Mouse (Mus musculus) frontal cortex, adult 2 months (tissue): ENCODE data around the gene Spin1. TPM values are rescaled to one million over a fixed set of nuclear protein-coding genes. Genes with fewer than 3 reads are reported as not detected.
A peak's percentile ranks its signal among the peaks of the same experiment; 100 is the strongest.

Experiments
- DNase-seq, 2 experiments: peaks; one replicate each; pipeline ENCODE4 v3.0.0; 2022; ENCODE audit warnings: low spot score in 1 of 2; ENCODE audit errors: extremely low spot score in 1 of 2
- polyA plus RNA-seq: library from polyadenylated mRNA; depleted of rRNA; stranded (reverse); fragments of >200 nt; gene quantifications from 2 replicates; pipeline ENCODE4 v1.2.3, GENCODE M21; 2012; rRNA removed

Spin1 gene
- polyA plus RNA-seq, 1 experiment, result 99.1 TPM

DNA sequence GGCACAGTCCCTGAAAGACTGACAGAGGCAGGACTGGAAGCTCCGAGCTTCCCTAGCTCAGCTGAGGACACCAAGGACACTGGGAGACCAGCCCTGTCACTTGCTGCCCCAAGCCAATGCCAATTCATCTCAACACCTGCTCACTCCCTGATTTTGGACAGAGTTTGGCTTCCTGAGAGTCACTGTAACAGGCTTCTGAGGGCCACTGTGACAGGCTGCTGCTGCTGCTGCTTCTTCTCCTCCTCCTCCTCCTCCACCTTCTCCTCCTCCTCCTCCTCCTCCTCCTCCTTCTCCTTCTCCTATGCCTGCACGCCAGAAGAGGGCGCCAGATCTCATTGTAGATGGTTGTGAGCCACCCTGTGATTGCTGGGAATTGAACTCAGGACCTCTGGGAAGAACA, 89.7 kb downstream of the Spin1 start:
- DNase-seq, result no peak

DNA sequence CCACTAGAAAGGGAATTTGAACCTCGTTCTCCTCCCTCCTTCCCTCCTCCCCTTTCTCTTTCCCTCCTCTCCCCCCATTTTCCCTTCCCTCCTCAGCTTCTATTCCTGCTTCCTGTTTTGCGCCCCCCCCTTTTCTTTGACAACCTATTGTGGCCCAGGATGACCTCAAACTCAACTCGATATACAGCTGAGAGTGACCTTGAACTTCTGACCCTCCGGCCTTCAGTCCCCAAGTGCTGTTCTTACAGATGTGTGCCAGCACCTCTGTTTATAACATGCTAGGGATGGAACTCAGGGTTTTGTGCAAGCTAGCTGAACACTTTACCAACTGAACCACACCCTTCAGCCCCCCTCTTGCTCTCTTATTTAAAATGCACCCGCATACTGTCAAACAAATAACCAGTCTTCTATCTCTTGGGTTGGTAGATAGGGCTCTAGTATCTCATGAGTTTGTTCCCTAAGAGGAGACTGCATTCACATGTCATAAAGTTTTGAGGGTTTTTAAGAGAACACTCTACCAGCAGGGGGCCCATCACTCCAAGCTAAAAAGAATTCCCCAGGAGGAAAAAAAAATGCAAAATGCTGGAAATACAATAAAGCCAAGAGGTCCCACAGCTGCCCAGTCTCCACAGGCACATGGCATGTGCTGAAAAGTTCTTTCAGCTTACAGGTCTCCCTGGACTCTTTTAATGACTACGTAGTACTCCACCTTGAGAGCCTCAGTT, 90.9 kb downstream of the Spin1 start:
- peak in 1 of 2 experiments; percentile 70 for DNase-seq

DNA sequence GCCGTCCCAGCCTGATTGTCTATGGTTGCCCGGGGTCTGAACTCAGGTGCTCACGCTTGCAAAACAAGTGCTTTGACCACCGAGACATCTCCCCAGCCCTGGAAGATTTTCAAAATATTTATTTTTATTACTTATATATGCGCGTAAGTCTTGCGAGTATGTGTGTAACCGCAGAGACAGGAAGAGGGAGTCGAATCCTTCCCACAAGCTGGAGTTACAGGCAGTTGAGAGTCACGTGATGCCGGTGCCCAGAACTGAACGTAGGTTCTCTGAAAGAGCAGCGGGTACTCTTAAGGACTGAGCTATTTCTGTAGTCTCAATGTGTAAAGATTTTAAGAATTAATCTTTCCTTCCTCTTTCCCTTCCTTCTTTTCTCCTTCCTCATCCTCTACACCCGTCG, 93.2 kb downstream of the Spin1 start:
- DNase-seq, result no peak

DNA sequence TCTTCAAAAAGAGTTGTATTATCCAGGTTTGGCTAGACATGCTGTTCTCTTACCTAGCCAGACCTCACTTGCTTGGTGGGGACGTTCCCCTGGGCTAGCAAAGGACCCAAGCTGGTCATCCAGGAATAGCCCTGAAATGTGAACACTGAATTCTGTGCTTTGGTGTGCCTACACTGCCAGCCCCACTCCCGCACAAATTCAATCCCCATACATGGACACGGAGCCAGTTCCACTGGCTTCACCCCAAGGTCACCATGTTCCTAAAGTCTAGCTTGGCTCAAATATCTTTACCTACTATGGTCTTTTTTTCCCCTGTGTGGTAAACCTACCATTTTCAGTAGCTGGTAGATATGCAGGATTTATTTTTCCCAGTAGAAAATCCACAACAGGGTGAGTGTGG, 97.0 kb downstream of the Spin1 start:
- no peak for DNase-seq

DNA sequence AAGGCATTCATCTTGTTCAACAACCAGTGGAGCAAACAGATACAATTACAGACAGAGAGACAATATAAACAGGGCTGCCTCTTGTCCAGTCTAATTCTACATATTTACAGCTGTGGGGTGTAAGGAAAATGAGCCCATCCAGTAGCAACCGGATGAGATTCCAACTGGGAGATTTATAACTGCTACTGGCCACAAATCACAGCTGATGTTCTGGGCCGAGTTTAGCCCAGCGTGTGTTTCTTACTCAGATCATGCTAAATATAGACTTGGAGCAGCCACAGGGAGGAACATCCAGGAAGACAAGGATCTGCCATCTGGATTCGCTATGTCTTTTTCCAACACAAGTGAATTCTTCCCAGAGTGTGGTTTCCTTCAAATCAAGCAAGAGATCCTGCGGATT, 97.5 kb downstream of the Spin1 start:
- DNase-seq, result peak; percentile 38 to 58

Other genes with a start within 250 kb of the Spin1 start
- 0.28 and 0.90 TPM in 2 replicates for gene Nxnl2, start 70.1 kb downstream of the Spin1 start, polyA plus RNA-seq